Mouse (Mus musculus) cortical plate, adult 2 months (tissue): Measurements from ENCODE around the gene Tvp23a. TPM values are rescaled to one million over a fixed set of nuclear protein-coding genes. Genes with fewer than 3 reads are reported as not detected.

Source experiments
- H3K27ac ChIP-seq: fragments of 200-500 bp; 2 replicates; pipeline ENCODE4 v1.5.1; 2012; ENCODE audit warnings: low read length, control low read depth, inconsistent platforms; ENCODE audit not compliant: insufficient read depth
- H3K4me1 ChIP-seq: fragments of 200-500 bp; 2 replicates; pipeline ENCODE4 v1.6.1; 2011; ENCODE audit warnings: low read length; ENCODE audit not compliant: control insufficient read depth, insufficient read depth
- H3K4me3 ChIP-seq: fragments of 200-500 bp; 2 replicates; pipeline ENCODE4 v1.5.1; 2011; ENCODE audit warnings: mild to moderate bottlenecking, low read length, control low read depth; ENCODE audit not compliant: insufficient read depth
- CTCF ChIP-seq: fragments of 200-500 bp; IDR thresholded peaks from 2 replicates; pipeline ENCODE4 v1.5.1; 2011; ENCODE audit warnings: mild to moderate bottlenecking, control low read depth, low read length; ENCODE audit not compliant: insufficient read depth; ENCODE audit errors: extremely low read depth
- POLR2A ChIP-seq: fragments of 200-500 bp; IDR thresholded peaks from 2 replicates; pipeline ENCODE4 v1.6.1; 2011; ENCODE audit warnings: mild to moderate bottlenecking, low read length, control low read depth; ENCODE audit not compliant: insufficient read depth; ENCODE audit errors: extremely low read depth
- polyA plus RNA-seq: library from polyadenylated mRNA; depleted of rRNA; stranded (reverse); fragments of >200 nt; gene quantifications from 2 replicates; pipeline ENCODE4 v1.2.3, GENCODE M21; 2012; rRNA removed

Tvp23a gene
- polyA plus RNA-seq: 30.5 and 31.1 TPM in 2 replicates

DNA sequence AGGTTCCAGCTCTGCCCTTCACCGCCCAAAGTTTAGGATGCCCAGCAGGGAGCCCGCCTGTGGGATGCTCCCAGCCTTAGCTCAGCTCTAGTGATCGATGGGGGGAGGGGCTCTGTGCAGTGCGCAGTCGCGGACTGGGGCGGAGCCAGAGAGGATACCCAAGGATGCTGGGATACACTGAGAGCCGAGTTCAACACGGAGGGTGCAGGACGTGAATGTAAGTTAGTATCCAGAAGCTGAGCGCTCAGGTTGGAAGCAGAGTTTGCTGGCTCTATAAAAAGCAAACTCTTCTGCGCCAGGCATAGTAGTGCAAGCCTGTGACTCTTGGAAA is at the start of gene Tvp23a:
Gene Tvp23a (minus strand): TSS at position 99 of the 331 bp plus-strand sequence.
- Histone ChIP-seq H3K4me1 (peaks cover 4% of the 10 kb centered on the region), H3K4me3 (peak within 1 kb of the TSS; percentile 52), H3K27ac (no peak within 1 kb of the TSS)
- no peak for TF ChIP-seq CTCF
- TF ChIP-seq POLR2A: peak; percentile 97

DNA sequence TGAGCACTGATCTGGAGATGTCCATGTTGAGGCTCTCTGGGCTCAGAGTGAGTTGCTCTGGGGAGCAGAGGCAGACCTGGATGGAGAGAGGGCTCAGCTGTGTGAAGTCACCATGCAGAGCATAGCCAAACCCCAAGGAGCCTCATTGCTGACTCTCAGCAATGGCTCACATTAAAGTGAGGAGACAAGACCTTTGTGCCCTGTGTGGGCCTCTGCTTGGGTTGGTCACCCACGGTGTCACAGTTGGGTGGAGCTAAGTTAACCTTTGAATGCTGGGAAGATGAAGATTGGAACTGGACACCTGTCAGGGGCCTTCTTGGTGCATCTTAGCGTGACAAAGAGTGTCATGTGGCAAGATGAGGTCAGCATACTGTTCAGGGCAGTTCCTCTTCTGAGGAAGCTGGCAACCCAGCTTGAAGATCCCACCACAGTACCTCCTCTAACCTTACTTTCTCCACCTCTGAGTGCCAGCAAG is 48.7 kb upstream of the Tvp23a start:
- Histone ChIP-seq H3K4me1 (no peaks in the 10 kb centered on the region), H3K4me3 (no peak overlapping the region), H3K27ac (no peak overlapping the region)
- TF ChIP-seq POLR2A: no peak
- TF ChIP-seq CTCF: no peak

DNA sequence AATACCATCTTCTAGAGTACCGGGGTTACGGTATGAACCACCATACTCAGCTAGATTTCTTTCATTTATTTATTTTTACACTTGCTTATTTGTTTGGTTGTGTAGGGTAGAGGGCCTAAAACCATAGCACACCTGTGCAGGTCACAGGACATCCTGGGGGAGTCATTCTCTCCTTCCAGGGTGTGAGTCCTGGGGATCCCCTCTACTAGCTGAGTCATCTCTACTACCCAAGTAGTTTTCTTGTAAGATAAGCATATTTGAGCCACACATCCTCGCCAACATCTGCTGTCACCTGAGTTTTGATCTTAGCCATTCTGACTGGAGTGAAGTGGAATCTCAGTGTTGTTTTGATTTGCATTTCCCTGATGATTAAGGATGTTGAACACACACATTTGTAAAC is 45.4 kb upstream of the Tvp23a start:
- TF ChIP-seq CTCF (no peak), POLR2A (no peak)
- no peaks in the 10 kb centered on the region for H3K4me1 ChIP-seq

GRCm38 (mm10) chr16:10491716-10492115 is 44.6 kb upstream of the Tvp23a start:
- H3K4me3 ChIP-seq: no peak overlapping the region
- no peak overlapping the region for H3K27ac ChIP-seq
- no peaks in the 10 kb centered on the region for H3K4me1 ChIP-seq
- no peak for TF ChIP-seq CTCF
- TF ChIP-seq POLR2A: no peak

More for the DNA sequence above, 45.4 kb upstream of the Tvp23a start:
- no peak overlapping the region for H3K4me3 ChIP-seq
- H3K27ac ChIP-seq: no peak overlapping the region

GRCm38 (mm10) chr16:10490503-10491150 is 43.5 kb upstream of the Tvp23a start:
- Histone ChIP-seq H3K4me3 (no peak overlapping the region), H3K4me1 (no peaks in the 10 kb centered on the region), H3K27ac (no peak overlapping the region)
- TF ChIP-seq POLR2A: no peak
- TF ChIP-seq CTCF: no peak

DNA sequence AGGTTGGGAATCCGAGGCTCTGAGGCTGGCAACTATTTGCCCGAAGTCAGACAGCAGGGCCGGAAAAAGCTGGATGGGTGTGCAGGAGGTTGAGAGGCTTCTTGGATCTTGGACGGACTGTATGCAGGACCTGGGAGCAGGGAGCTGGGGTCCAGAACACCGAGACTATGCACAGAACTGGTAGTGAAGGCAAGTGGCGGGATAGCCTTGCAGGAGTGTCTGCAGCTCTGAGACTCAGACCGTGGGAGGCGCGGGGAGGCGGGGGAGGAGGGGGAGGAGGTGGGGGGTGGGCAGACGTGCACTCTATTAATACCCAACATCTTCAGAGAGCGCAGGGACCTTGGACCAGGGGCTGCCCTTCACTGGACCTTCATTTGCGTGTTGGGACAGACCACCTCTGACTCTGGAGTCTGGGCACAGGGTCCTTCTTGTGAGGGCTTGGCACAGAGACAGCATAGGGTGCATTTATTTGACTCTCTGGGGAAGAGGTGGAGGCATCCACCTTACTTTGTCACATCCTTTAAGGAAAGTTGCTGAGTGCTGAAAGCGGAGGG is 42.8 kb upstream of the Tvp23a start:
- no peak for TF ChIP-seq POLR2A
- TF ChIP-seq CTCF: no peak
- no peak overlapping the region for H3K27ac ChIP-seq
- no peaks in the 10 kb centered on the region for H3K4me1 ChIP-seq
- H3K4me3 ChIP-seq: no peak overlapping the region

- H3K4me1 ChIP-seq: no peaks in the 10 kb centered on the region
- H3K4me3 ChIP-seq: no peak overlapping the region
- no peak overlapping the region for H3K27ac ChIP-seq
- no peak for TF ChIP-seq CTCF
- no peak for TF ChIP-seq POLR2A
These were observed 42.3 kb upstream of the Tvp23a start for GRCm38 (mm10) chr16:10489483-10489882.

GRCm38 (mm10) chr16:10488769-10489481 is 41.8 kb upstream of the Tvp23a start:
- TF ChIP-seq CTCF: no peak
- TF ChIP-seq POLR2A: no peak
- Histone ChIP-seq H3K4me1 (no peaks in the 10 kb centered on the region), H3K4me3 (no peak overlapping the region), H3K27ac (no peak overlapping the region)

- no peak overlapping the region for H3K27ac ChIP-seq
- no peaks in the 10 kb centered on the region for H3K4me1 ChIP-seq
- no peak overlapping the region for H3K4me3 ChIP-seq
- TF ChIP-seq POLR2A (no peak), CTCF (no peak)
These were observed 40.8 kb upstream of the Tvp23a start for GRCm38 (mm10) chr16:10487895-10488493.

DNA sequence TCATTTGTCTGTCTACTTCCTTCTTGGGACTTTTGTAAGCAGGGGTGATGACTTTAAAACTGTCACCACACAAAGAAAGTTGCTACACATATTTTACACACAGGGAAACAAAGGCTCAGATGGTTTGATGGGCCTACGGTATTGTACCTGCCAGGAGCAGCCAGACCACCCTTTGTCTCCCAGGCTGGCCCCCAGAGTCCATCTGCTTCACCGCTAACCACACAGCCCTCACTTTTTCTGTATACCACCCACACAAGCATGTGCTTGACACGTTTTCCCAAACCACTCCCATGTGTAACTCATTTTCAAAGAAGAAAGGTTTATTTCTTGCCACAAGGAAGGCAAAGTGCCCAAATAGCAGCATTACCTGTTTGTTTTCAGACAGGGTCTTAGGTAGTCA is 39.8 kb upstream of the Tvp23a start:
- Histone ChIP-seq H3K4me3 (no peak overlapping the region), H3K4me1 (no peaks in the 10 kb centered on the region), H3K27ac (no peak overlapping the region)
- TF ChIP-seq CTCF (no peak), POLR2A (no peak)
